Mouse (Mus musculus): ENCODE results near the gene Zmynd8.

DNA sequence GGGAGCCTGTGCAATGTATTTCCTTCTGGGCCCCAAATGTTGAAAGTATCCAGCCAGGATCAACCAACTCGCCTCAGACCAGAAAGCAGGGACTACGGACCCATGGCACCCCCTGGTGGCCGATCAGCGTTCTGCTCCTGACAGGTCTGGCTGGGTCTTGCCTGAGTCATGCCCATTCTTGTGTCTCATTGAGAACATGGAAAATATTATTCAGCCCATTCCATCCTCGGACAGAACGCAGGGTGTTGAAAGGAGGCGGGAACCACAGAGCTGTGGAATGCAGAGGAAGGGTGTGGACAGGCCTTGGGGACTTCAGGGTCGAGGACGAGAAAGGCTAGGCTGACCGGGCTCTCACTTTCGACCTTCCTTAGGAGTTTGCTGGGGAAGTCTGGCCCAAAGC is 15.5 kb upstream of the Zmynd8 start:
- peak; percentile 100 for TF ChIP-seq CTCF (IDR thresholded peaks at IDR 0.05; ENCODE audit: control insufficient read depth, insufficient read depth, low read length)
- no peak for TF ChIP-seq POLR2A (IDR thresholded peaks at IDR 0.05; ENCODE audit: borderline replicate concordance, control insufficient read depth, low read depth, low read length)

Measured in bone marrow, adult 2 months (tissue).